Mouse (Mus musculus) T-helper 17 cell (primary cell): ENCODE results near the gene Krcc1.

Experiments used
- in situ Hi-C, 2 experiments: fragments of 300-600 bp; cut with MboI, MseI; formaldehyde crosslinking; loops; 1 replicate in 1 of 2; 2 replicates in 1 of 2; pipeline ENCODE4 v1.15.1; 2025; ENCODE audit warnings: high pct_unique_total_duplicates in 2 of 2

The Krcc1 gene

DNA sequence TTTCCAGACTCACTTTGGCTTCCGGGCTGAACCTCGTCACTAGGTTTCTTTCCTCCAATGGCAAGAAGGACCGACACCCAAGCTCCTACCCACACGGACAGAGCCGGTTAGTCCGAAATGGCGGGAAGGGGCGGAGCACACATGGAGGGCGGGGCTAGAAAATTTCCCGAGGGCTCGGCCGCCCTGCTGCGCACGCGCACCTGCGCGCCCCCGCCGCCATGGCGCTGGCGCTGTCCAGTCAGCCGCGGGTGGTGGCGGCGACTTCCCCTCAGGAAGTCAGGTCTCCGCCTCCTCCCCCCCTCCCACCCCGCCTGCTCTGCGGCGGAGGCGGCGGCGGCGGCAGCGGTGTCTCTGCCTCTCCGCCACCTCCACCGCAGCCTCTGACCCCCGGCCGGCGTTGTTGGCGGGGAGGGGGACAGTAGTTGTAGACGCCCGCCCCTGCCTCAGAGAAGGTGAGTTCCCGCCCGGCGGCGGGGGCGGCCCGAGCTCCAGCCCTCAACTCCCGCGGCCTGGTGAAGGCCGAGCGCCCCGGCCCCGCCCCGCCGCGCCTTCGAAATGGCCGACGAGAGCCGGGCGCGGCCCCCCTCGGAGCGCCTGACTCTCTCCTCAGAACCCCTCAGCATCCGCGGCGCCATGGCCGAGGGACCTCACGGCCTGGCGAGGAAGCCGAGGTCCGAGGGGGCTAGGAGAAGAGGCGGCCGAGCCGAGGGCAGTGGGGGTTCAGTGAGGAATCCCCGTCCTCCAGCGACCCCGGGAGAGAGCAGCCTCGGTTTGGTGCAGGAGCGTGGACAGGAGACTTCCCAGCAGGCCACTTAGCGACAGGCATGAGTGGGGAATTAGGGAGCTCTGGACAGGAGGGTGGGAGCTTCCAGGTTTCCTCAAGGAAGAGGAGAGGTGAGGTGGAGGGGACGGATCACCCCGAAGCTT is at the start of gene Krcc1:
Krcc1 (plus strand) TSS at position 289 of the 927 bp plus-strand sequence.
- in situ Hi-C loops: loop anchor here in 1 of 2 experiments (10.0 kb wide), 1 partner anchor 1963 kb away; no protein-coding TSS in a partner anchor

DNA sequence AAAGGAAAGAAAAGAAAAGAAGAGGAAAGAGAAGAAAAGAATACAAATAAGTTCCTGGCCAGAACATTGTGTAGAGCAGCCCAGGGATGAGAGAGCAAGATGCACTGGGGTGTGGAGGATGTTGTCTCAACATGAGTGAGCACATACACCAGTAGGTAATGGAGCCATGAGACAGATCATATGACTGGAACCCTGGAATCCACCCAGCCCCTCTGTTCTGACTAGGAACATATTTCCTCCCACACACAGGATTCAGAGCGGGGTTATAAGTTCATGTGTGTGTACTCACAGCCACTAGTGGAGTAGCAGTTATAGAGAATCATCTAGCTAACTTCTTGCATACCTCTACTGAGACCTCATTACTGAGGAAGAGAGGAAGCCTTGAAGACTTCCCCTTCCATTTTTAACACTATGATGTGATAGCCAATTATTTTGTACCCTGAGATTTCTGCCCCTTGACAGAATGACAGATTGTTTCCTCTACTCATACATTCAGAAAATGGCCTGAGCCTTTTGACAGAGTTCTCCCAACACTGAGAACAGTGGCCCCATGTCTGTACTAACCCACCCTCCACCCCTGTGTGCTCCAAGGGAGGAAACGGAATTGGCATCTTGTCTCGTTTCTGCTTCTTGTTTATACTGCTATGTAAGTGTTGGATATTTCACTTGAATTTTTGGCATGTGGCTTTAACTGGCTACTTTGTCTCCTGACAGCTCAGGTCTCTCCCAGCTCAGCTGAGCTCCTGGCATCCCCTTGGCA is 47.1 kb upstream of the Krcc1 start:
- in situ Hi-C loops: no loop called here

DNA sequence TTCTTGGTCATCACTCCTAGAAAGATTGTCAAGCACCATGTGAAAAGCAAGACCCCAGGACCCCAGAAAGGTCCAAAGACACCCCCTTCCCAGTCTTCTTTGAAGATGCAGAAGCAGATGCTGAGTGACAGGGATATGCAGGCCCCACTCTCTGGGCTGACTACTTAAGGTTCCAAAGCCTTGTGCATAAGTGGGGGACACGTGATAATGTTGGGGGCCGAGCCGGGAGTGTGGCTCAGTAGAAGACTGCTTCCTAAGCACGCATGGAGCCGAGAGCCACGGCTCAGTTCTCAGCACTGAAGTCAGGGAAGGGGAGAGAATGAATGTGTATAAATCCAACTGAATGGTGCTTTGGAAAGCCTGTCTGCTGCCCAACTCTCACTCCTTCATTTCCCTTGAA is 44.9 kb upstream of the Krcc1 start:
- in situ Hi-C loops: no loop called here

DNA sequence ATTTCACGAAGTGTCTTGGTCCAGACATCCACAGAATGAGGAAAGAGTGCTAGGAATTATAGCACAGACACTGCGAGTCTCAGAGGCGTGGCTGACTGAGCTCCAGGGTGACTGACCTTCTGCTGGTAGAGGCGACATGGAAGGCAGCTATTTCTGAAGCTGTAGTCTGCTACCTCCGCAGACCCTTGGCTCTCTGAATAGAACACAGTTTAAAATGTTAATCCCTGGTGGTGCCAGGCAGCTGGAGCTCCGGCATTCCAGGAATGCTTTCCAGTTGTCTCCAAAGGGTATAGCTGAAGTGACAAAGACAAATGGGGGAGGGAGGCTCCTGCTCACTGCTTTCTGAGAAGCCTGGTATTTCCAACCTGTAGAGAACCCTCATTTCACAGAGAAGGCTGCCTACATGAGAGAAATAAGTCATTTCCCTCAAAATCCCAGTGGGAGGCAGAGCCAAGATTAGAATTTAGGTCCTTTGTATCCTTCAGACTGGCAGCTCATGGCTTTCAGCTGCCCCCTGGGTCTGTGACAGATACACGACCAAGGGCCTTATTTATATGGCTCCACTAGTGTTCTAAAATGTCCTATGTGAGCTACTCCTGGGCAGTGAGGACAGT is 44.2 kb upstream of the Krcc1 start:
- in situ Hi-C loops: no loop called here

DNA sequence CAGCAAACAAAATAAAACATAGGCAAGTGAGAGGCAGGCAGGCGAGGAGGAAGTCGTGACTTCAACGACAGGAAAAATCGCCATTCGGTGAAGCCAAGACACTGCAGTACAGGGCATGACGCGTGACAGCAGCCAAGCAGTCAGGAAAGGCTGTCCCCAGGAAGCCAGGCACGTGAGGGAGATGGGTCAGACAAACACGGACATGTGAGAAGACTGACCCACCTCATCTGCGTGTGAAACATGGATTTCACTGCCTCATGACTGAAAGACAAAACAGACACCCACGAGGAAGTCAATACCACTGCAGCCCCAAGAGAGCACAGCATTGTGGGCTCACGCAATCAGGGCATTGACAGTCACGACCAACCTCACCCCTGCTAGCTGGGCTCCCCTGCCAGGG is 36.4 kb upstream of the Krcc1 start:
- in situ Hi-C loops: no loop called here

DNA sequence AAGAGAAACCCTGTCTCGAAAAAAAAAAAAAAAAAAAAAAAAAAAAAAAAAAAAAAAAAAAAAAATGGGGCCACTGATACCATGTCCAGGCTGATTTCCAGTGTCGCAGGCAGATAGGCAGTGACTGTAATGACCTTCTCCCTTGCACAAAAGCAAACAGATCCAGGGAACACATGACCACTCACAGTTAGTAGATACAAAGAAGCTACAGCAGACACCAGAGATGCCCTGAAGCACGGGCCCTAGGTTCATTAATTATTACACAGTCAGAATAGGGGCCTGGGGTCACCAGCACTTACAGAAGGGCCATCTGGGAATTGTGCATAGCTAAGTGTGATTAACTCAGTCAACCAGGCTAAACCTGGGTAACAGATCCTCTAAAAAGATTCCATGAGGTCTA is 35.5 kb upstream of the Krcc1 start:
- in situ Hi-C loops: no loop called here

DNA sequence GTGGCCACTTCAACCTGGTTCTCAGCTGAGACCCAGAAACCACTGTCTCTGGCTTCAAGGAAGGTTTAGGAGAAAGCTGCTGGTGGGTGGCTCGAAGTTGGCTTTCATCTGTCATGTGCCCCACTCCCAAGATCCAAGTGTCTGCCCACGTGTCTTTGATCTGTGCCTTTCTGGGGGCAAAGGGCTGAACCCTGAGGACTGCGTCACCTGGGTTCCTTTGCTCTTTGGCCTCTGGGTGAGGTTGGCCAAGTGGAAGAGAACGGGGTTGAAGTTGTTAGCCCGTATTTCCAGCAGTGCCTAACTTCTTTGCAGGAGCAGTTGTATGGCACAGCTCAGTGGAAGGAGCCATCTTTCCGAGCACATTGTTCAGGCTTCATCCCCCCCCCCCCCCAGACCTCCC is 35.0 kb upstream of the Krcc1 start:
- in situ Hi-C loops: no loop called here

GRCm38 (mm10) chr6:71237031-71237431 is 34.4 kb upstream of the Krcc1 start:
- in situ Hi-C loops: no loop called here

DNA sequence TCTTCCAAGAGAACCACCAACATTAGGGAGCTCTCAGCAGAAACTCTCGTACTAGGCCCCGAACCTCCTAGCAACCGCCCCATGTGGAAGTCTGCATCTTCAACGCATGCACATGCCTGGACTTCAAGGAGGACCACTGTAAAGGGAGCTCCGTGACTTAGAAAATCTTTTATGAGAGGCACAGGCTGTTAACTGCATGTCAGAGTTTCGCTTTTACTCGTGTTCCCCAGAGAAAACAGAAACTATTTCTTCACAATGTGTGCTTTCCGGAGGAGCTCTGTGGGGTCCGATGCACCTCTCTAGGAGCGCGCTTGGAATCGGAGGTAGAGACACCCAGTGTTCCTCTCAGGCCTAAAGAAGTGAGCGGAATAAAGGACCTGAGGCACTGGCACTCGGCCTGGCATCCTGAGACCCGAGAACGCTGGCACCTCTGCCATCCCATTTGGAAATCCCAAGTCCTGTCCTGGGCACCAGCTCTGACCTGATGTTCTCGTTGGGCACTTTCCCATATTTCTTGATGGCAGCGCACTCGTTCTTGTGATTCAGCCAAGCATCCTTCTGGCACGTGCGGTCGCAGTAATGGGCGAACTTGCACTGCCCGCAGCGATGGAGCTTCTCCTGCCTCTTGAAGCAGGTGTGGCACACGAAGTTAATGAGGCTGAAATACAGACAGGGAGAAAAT is 32.3 kb upstream of the Krcc1 start:
- in situ Hi-C loops: no loop called here

GRCm38 (mm10) chr6:71240831-71241230 is 30.6 kb upstream of the Krcc1 start:
- in situ Hi-C loops: loop anchor here in 1 of 2 experiments (5.0 kb wide), 1 partner anchor 51 kb away; no protein-coding TSS in a partner anchor

- in situ Hi-C loops: loop anchor here in 1 of 2 experiments (5.0 kb wide), 1 partner anchor 49 kb away; no protein-coding TSS in a partner anchor
Measured at GRCm38 (mm10) chr6:71242811-71243210, 28.7 kb upstream of the Krcc1 start.

- in situ Hi-C loops: loop anchor here in 1 of 2 experiments (5.0 kb wide), 1 partner anchor 49 kb away; no protein-coding TSS in a partner anchor
Measured at GRCm38 (mm10) chr6:71243258-71243657, 28.2 kb upstream of the Krcc1 start.

DNA sequence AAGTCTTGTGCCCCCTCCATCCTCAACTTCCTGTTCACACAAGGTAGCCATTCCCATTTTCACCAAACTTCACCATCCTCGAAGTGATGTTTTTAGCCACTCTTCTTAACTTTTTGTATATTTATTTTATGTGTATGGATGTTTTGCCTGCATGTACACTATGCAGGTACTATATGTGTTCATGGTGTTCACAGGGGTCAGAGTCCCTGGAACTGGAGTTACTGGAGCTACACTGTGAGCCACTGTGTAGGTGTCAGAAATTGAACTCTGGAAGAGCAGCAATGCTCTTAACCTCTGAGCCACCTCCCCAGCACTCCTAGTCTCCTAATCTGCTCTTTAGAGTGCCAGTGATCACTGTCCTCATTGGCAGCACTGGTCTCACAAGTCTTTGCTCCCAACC is 23.1 kb upstream of the Krcc1 start:
- in situ Hi-C loops: no loop called here

DNA sequence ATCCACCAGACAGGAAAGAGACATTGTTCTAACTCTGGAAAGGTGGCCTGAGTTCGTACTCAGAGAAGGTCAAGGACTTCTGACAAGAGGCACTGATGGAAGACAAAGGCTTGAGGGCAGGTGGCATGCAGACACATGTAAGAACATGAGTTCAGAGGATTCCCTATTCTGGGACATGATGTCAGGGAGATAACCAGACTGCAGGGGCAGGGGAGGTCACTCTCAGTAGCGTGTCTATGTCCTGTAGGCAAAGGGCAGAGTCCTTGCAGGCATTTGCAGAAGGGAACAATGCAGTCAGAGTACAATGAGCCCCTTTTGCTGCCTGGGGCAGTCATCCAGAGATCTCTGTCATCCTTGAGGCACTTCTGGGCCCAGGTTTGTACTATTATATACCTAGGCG is 21.9 kb upstream of the Krcc1 start:
- in situ Hi-C loops: no loop called here

GRCm38 (mm10) chr6:71250951-71251350 is 20.5 kb upstream of the Krcc1 start:
- in situ Hi-C loops: no loop called here

- in situ Hi-C loops: no loop called here
Measured at GRCm38 (mm10) chr6:71254456-71254855, 17.0 kb upstream of the Krcc1 start.

- in situ Hi-C loops: no loop called here
Measured at GRCm38 (mm10) chr6:71256166-71256565, 15.3 kb upstream of the Krcc1 start.

DNA sequence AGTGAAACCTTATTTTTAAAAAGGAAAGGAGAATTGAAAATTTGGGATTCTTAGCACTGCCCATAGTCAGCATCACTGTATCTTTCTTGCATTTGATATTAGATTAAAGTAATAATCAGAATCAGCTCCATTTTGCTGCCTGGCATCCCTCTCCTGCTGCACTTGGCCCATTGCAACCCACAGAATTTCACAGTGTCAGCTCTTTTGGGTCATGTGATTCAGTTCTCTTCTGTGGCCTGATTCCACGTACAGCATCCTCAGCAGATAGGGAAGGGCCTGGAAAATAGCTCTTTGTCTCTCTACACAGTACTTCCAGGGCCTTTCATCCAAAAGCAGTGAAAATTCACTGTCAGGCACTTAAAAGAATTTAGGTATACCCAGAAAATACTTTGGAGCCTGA is 14.1 kb upstream of the Krcc1 start:
- in situ Hi-C loops: no loop called here

- in situ Hi-C loops: no loop called here
Measured at GRCm38 (mm10) chr6:71258562-71258961, 12.9 kb upstream of the Krcc1 start.

DNA sequence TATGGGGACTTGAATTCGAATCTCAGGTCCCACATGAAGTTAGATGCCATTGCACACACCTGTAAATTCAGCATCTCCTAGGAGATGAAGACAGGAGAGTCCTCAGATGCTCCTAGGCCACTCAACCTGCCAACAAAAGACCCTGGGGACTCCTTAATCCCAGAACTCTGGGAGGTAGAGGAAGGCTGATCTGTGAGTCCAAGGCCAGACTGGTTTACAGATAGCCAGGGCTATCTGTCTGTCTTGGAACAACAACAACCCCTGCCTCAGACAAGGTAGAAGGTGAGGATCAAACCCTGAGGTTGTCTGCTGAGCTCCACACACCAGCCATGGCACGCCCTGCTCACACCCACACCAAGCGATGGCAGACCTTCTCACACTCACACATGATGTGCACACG is 12.3 kb upstream of the Krcc1 start:
- in situ Hi-C loops: no loop called here

- in situ Hi-C loops: no loop called here
Measured at GRCm38 (mm10) chr6:71260051-71260640, 11.3 kb upstream of the Krcc1 start.
